ENCODE assay signal across 10 mouse cellular contexts in genomic region chr8:121850018-121850417, GRCm38 (mm10). TPM values are rescaled to one million over a fixed set of nuclear protein-coding genes. Genes with fewer than 3 reads are reported as not detected.
DNase-seq lines count a peak whose midpoint lies in the region; ATAC-seq lines count a peak whose summit lies in the region.
"Had no signal": no experiment of that assay in that cellular context is flagged by ENCODE, and none has a peak within 500 bp of the region (broad histone marks: within the 10 kb centered on the region; RNA-seq: fewer than 3 reads in every experiment).

No protein-coding gene starts in this region.

- H3K36me3 ChIP-seq in midbrain, embryonic 11.5 days (ENCODE audit: control insufficient read depth, insufficient read depth, low read length), result no peaks in the 10 kb centered on the region
- H3K36me3 ChIP-seq in midbrain, embryonic 13.5 days, result no peaks in the 10 kb centered on the region
- no peaks in the 10 kb centered on the region for H3K36me3 ChIP-seq in forebrain, embryonic 14.5 days (ENCODE audit: control insufficient read depth, insufficient read depth, low read length)
- H3K36me3 ChIP-seq in hindbrain, embryonic 14.5 days (replicated peaks; ENCODE audit: control insufficient read depth, insufficient read depth), result no peaks in the 10 kb centered on the region
- H3K36me3 ChIP-seq in splenic B cell, adult 2 months (ENCODE audit: control insufficient read depth, insufficient read depth, low read length, poor library complexity, severe bottlenecking), result no peaks in the 10 kb centered on the region
- H3K36me3 ChIP-seq: embryonic facial prominence, embryonic 12.5 days; stomach, embryonic 15.5 days had no signal

- intact Hi-C loops in left cerebral cortex, postnatal 10 days (cut with DNase I), result loop anchor here (2.0 to 5.0 kb wide), 2 partner anchors 59 to 82 kb away; no protein-coding TSS in a partner anchor

- no peak overlapping the region for H3K27ac ChIP-seq in midbrain, embryonic 11.5 days (ENCODE audit: low read depth, low read length)
- no peak overlapping the region for H3K27ac ChIP-seq in midbrain, embryonic 13.5 days
- H3K27ac ChIP-seq in forebrain, embryonic 14.5 days (ENCODE audit: low read depth, low read length), result no peak overlapping the region
- no peak overlapping the region for H3K27ac ChIP-seq in hindbrain, embryonic 14.5 days
- H3K27ac ChIP-seq: embryonic facial prominence, embryonic 12.5 days had no signal

- H3K4me3 ChIP-seq in midbrain, embryonic 11.5 days (ENCODE audit: low read depth, low read length), result no peak overlapping the region
- no peak overlapping the region for H3K4me3 ChIP-seq in midbrain, embryonic 13.5 days (replicated peaks)
- no peak overlapping the region for H3K4me3 ChIP-seq in forebrain, embryonic 14.5 days (ENCODE audit: low read depth, low read length)
- no peak overlapping the region for H3K4me3 ChIP-seq in hindbrain, embryonic 14.5 days (replicated peaks; ENCODE audit: low read length)

- peak; percentile 96 for DNase-seq in midbrain, embryonic 11.5 days (ENCODE audit: low spot score, missing footprints)
- DNase-seq in forebrain, embryonic 14.5 days (ENCODE audit: low spot score), result peak; percentile 85
- DNase-seq in hindbrain, embryonic 14.5 days (ENCODE audit: low spot score), result peak; percentile 86
- DNase-seq in left cerebral cortex, postnatal 10 days (ENCODE audit: extremely low spot score in 1 of 2, low spot score in 2 of 2), result peak; percentile 67 to 78
- peak; percentile 83 for DNase-seq in mesoderm, embryonic 11.5 days (ENCODE audit: low read depth, low spot score)
- peak; percentile 87 for DNase-seq in splenic B cell, adult 2 months (ENCODE audit: low read depth, low spot score)

- no peaks in the 10 kb centered on the region for H3K9me3 ChIP-seq in midbrain, embryonic 11.5 days (ENCODE audit: control insufficient read depth, low read length)
- H3K9me3 ChIP-seq in midbrain, embryonic 13.5 days, result no peaks in the 10 kb centered on the region
- H3K9me3 ChIP-seq in forebrain, embryonic 14.5 days (replicated peaks; ENCODE audit: control insufficient read depth, low read length), result no peaks in the 10 kb centered on the region
- no peaks in the 10 kb centered on the region for H3K9me3 ChIP-seq in hindbrain, embryonic 14.5 days (ENCODE audit: control insufficient read depth, low read length)
- H3K9me3 ChIP-seq: embryonic facial prominence, embryonic 12.5 days; stomach, embryonic 15.5 days had no signal

- no peaks in the 10 kb centered on the region for H3K27me3 ChIP-seq in midbrain, embryonic 11.5 days (ENCODE audit: control insufficient read depth, insufficient read depth, low read length)
- peaks cover 5% of the 10 kb centered on the region; the same call in 1 of the 2 replicates for H3K27me3 ChIP-seq in midbrain, embryonic 13.5 days
- H3K27me3 ChIP-seq in forebrain, embryonic 14.5 days (replicated peaks; ENCODE audit: control insufficient read depth, insufficient read depth, low read length), result no peaks in the 10 kb centered on the region
- 0 out of 2 replicates have a peak, but pooled peaks cover 3% of the 10 kb centered on the region for H3K27me3 ChIP-seq in hindbrain, embryonic 14.5 days (ENCODE audit: control insufficient read depth, insufficient read depth, low read length)
- H3K27me3 ChIP-seq in splenic B cell, adult 2 months (ENCODE audit: control insufficient read depth, insufficient read depth, low read length, poor library complexity, severe bottlenecking), result no peaks in the 10 kb centered on the region
- H3K27me3 ChIP-seq: embryonic facial prominence, embryonic 12.5 days; stomach, embryonic 15.5 days had no signal

- 14% methylated on average over 6 of the region's 6 CpGs for WGBS in midbrain, embryonic 11.5 days
- 14% methylated on average over 6 of the region's 6 CpGs for WGBS in midbrain, embryonic 13.5 days
- WGBS in forebrain, embryonic 14.5 days, result 11% methylated on average over 6 of the region's 6 CpGs
- 14% methylated on average over 6 of the region's 6 CpGs for WGBS in hindbrain, embryonic 14.5 days

- no peak overlapping the region for H3K9ac ChIP-seq in midbrain, embryonic 11.5 days (ENCODE audit: low read length)
- H3K9ac ChIP-seq in midbrain, embryonic 13.5 days (replicated peaks), result no peak overlapping the region
- H3K9ac ChIP-seq in forebrain, embryonic 14.5 days (ENCODE audit: low read length), result no peak overlapping the region
- H3K9ac ChIP-seq in hindbrain, embryonic 14.5 days, result no peak overlapping the region
- H3K9ac ChIP-seq: stomach, embryonic 15.5 days had no signal

- H3K4me2 ChIP-seq in midbrain, embryonic 11.5 days, result no peak overlapping the region
- no peak overlapping the region for H3K4me2 ChIP-seq in midbrain, embryonic 13.5 days (replicated peaks)
- no peak overlapping the region for H3K4me2 ChIP-seq in forebrain, embryonic 14.5 days (ENCODE audit: low read length)
- H3K4me2 ChIP-seq in hindbrain, embryonic 14.5 days (replicated peaks), result no peak overlapping the region

- ATAC-seq in midbrain, embryonic 11.5 days (ENCODE audit: low FRiP score), result 0 out of 2 replicates have a peak, but pooled peaks have one; percentile 13
- no peak for ATAC-seq in midbrain, embryonic 13.5 days
- 0 out of 2 replicates have a peak, but pooled peaks have one; percentile 6 for ATAC-seq in cerebellum, adult (ENCODE audit: insufficient number of reproducible peaks, low FRiP score, low TSS enrichment)
- ATAC-seq in forebrain, embryonic 14.5 days, result peak; percentile 38; the same call in 1 of the 2 replicates
- ATAC-seq in hindbrain, embryonic 14.5 days (ENCODE audit: low FRiP score), result no peak

- H3K4me1 ChIP-seq in midbrain, embryonic 11.5 days (ENCODE audit: control insufficient read depth, insufficient read depth, low read length), result peaks cover 9% of the 10 kb centered on the region
- H3K4me1 ChIP-seq in midbrain, embryonic 13.5 days (replicated peaks), result peaks cover 15% of the 10 kb centered on the region
- peaks cover 6% of the 10 kb centered on the region; the same call in 1 of the 2 replicates for H3K4me1 ChIP-seq in forebrain, embryonic 14.5 days (ENCODE audit: control insufficient read depth, insufficient read depth, low read length)
- H3K4me1 ChIP-seq in hindbrain, embryonic 14.5 days (replicated peaks; ENCODE audit: control insufficient read depth, insufficient read depth, low read length), result peaks cover 4% of the 10 kb centered on the region; the same call in 1 of the 2 replicates

RNA-seq across cellular contexts. Expression of gene Klhdc4, which starts 20.6 kb away (rescaled TPM):
- polyA plus RNA-seq in midbrain, embryonic 11.5 days (2014; fragmentation: Nextera tagmentation; extraction: Ambion mirVana), result 49.4 and 52.9 TPM in 2 replicates
- 45.5 and 45.7 TPM in 2 replicates for polyA plus RNA-seq in midbrain, embryonic 13.5 days (2015; fragmentation: Nextera tagmentation; extraction: Ambion mirVana)
- polyA plus RNA-seq in forebrain, embryonic 14.5 days (2014; fragmentation: Nextera tagmentation; extraction: Ambion mirVana), result 40.3 and 41.3 TPM in 2 replicates
- 40.6 and 41.3 TPM in 2 replicates for polyA plus RNA-seq in hindbrain, embryonic 14.5 days (2014; fragmentation: Nextera tagmentation; extraction: Ambion mirVana)
- 10 to 100 TPM; 33.0 to 34.0 TPM for total RNA-seq in left cerebral cortex, postnatal 10 days (2021)

RNA-seq across cellular contexts. Expression of gene Slc7a5, which starts 57.5 kb away (rescaled TPM):
- polyA plus RNA-seq in midbrain, embryonic 11.5 days (2014; fragmentation: Nextera tagmentation; extraction: Ambion mirVana), result 34.9 and 36.5 TPM in 2 replicates
- 34.2 and 37.3 TPM in 2 replicates for polyA plus RNA-seq in midbrain, embryonic 13.5 days (2015; fragmentation: Nextera tagmentation; extraction: Ambion mirVana)
- 37.9 and 39.7 TPM in 2 replicates for polyA plus RNA-seq in forebrain, embryonic 14.5 days (2014; fragmentation: Nextera tagmentation; extraction: Ambion mirVana)
- polyA plus RNA-seq in hindbrain, embryonic 14.5 days (2014; fragmentation: Nextera tagmentation; extraction: Ambion mirVana), result 57.3 and 65.0 TPM in 2 replicates
- 100 to 1,000 TPM; 132 to 155 TPM for total RNA-seq in left cerebral cortex, postnatal 10 days (2021)

Comparison
In these comparisons a context has a peak if more than half of its experiments do, and no peak if none do; other contexts are left out.
1. ATAC-seq: peak in midbrain, embryonic 11.5 days (single experiment), cerebellum, adult (single experiment) and forebrain, embryonic 14.5 days (single experiment); none in midbrain, embryonic 13.5 days (single experiment) and hindbrain, embryonic 14.5 days (single experiment).
2. Peak in every context shown above with its lines, with median percentiles within 50 percentile points of each other: DNase-seq.